Mouse (Mus musculus) liver, embryonic 15.5 days (tissue): ENCODE results near the gene Dnaic1. TPM values are rescaled to one million over a fixed set of nuclear protein-coding genes. Genes with fewer than 3 reads are reported as not detected.
A peak's percentile ranks its signal among the peaks of the same experiment; 100 is the strongest.

Source experiments
- ATAC-seq: fragments of 200-750 bp; cut with Nextera tagmentation; 2 replicates; pipeline ENCODE4 v1.8.0; 2017; ENCODE audit warnings: moderate number of reproducible peaks, mild to moderate bottlenecking, moderate library complexity; ENCODE audit not compliant: insufficient read depth
- H3K27ac ChIP-seq: fragments of 300-500 bp; sonication (generic); replicated peaks from 2 replicates; pipeline ENCODE4 v1.5.1; 2015; ENCODE audit warnings: mild to moderate bottlenecking, inconsistent platforms
- H3K27me3 ChIP-seq: fragments of 300-500 bp; sonication (generic); 2 replicates; pipeline ENCODE4 v1.6.1; 2015; ENCODE audit warnings: mild to moderate bottlenecking, inconsistent platforms
- H3K36me3 ChIP-seq: fragments of 300-500 bp; sonication (generic); replicated peaks from 2 replicates; pipeline ENCODE4 v1.6.1; 2015; ENCODE audit warnings: moderate library complexity, mild to moderate bottlenecking, inconsistent platforms
- H3K4me1 ChIP-seq: fragments of 300-500 bp; sonication (generic); replicated peaks from 2 replicates; pipeline ENCODE4 v1.6.1; 2015; ENCODE audit warnings: inconsistent platforms
- H3K4me2 ChIP-seq: fragments of 300-500 bp; sonication (generic); 2 replicates; pipeline ENCODE4 v1.6.1; 2015; ENCODE audit warnings: moderate library complexity, mild to moderate bottlenecking, inconsistent platforms
- H3K4me3 ChIP-seq: fragments of 300-500 bp; sonication (generic); replicated peaks from 2 replicates; pipeline ENCODE4 v1.5.1; 2015; ENCODE audit warnings: mild to moderate bottlenecking, inconsistent platforms
- H3K9ac ChIP-seq: fragments of 300-500 bp; sonication (generic); 2 replicates; pipeline ENCODE4 v1.6.1; 2015; ENCODE audit warnings: moderate library complexity, mild to moderate bottlenecking, inconsistent platforms
- H3K9me3 ChIP-seq: fragments of 300-500 bp; sonication (generic); replicated peaks from 2 replicates; pipeline ENCODE4 v1.6.1; 2016; ENCODE audit warnings: inconsistent platforms
- WGBS: fragments of 180-500 bp; shearing (Covaris S2); methylation state at CpG from one replicate; pipeline ENCODE4 v1.1.7; 2015; ENCODE audit warnings: mixed read lengths; ENCODE audit not compliant: insufficient replicate concordance; 5-methylcytosine and 5-hydroxymethylcytosine counted together
- polyA plus RNA-seq: library from polyadenylated mRNA; unstranded; fragments of >200 nt; fragmentation: Nextera tagmentation; extraction: Ambion mirVana; gene quantifications from 2 replicates; pipeline ENCODE4 v1.2.1, GENCODE M21; 2015

Gene Dnaic1
- polyA plus RNA-seq, 1 experiment from 2014 or later, result 4.0 TPM

DNA sequence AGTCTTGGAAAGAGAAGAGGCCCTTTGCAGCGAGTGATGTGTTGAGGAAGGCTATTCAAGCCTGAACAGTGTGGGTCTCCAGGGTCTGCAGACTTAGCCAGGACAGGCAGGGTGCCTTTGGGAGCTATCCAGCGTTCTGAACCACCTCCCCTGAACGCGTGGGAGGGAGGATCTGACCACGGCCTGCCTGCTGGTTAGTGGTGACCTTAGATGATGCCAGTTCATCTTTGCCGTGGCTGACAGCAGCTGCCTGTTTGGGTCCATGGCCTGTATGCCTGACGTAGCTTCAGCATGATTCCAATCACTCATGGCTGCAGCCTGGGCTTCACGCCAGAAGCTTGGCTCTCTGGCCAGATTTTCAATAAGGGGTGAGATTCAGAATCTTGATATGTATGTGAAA lies 23.6 kb upstream of the Dnaic1 start:
- Histone ChIP-seq H3K4me3 (no peak overlapping the region), H3K9me3 (no peaks in the 10 kb centered on the region), H3K27me3 (no peaks in the 10 kb centered on the region), H3K4me1 (no peaks in the 10 kb centered on the region), H3K4me2 (no peak overlapping the region), H3K27ac (no peak overlapping the region), H3K9ac (no peak overlapping the region), H3K36me3 (no peaks in the 10 kb centered on the region)
- WGBS, result 17% methylated on average over 8 of the region's 8 CpGs
- no peak for ATAC-seq

DNA sequence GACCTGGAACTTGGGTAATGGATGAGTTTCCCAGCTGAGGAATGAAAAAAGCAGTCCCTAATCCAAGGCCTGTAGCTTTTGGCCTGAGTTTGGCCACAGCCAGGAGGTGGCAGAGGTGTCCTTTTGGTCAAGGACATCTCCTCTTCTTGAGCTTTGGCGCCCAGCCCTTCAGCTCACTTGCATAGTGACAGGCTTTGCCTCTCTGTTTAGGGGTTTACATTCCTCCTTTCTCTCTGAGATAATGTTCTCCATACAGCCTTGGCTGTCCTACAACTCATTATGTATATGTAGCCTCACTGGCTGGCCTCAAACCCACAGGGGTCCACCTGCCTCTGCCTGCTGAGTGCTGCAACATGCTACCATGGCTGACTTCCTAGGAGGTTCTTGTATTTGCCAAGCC lies 22.5 kb upstream of the Dnaic1 start:
- no peaks in the 10 kb centered on the region for H3K27me3 ChIP-seq
- H3K9ac ChIP-seq, result no peak overlapping the region
- H3K4me1 ChIP-seq, result no peaks in the 10 kb centered on the region
- H3K4me2 ChIP-seq, result no peak overlapping the region
- WGBS, result 65% methylated on average over 1 of the region's 1 CpGs
- no peaks in the 10 kb centered on the region for H3K36me3 ChIP-seq
- no peak overlapping the region for H3K4me3 ChIP-seq
- no peaks in the 10 kb centered on the region for H3K9me3 ChIP-seq
- no peak overlapping the region for H3K27ac ChIP-seq
- ATAC-seq, result no peak

DNA sequence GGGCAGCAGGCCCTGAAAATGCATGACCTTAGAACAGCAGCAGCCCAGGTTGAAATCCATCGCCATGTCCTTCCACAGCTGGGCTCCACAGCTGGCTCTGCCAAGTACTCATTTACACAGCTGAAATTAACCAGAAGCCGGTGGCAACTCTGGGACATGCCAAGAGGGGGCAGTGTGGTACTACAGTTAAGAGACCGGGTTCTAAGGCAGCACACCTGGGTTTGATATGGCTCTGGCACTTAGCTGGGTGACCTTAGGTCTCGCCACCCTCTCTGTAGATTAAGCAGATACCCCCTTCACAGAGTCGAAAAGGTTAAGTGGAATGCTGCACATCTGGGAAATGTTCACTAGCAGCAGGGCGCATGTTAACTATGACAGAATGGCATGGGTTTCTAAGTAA lies 17.0 kb upstream of the Dnaic1 start:
- H3K9ac ChIP-seq, result no peak overlapping the region
- no peaks in the 10 kb centered on the region for H3K36me3 ChIP-seq
- no peak overlapping the region for H3K27ac ChIP-seq
- no peak overlapping the region for H3K4me3 ChIP-seq
- H3K27me3 ChIP-seq, result no peaks in the 10 kb centered on the region
- no peak overlapping the region for H3K4me2 ChIP-seq
- 30% methylated on average over 6 of the region's 6 CpGs for WGBS
- no peaks in the 10 kb centered on the region for H3K9me3 ChIP-seq
- no peaks in the 10 kb centered on the region; the same call in 1 of the 2 replicates for H3K4me1 ChIP-seq
- ATAC-seq, result no peak

DNA sequence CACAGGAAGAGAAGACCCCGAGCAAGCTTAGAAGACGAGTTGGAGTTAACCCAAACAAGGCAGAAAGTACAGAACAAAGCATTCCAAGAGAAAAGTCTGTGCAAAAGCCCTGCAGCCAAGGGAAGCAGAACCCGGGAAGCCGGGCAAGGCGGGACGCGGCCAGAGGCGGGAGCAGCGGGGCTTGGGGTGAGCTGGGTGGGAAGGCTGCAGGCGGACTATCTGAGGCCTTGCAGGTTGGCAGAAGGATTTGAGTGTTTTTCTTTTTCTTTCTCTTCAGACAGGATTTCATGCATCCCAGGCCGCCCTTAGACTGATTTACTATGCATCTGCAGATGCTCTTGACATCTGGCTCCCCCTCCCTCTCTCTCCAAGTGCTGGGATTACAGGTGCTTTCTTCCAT lies 16.5 kb upstream of the Dnaic1 start:
- H3K36me3 ChIP-seq, result no peaks in the 10 kb centered on the region
- no peaks in the 10 kb centered on the region for H3K9me3 ChIP-seq
- H3K4me2 ChIP-seq, result no peak overlapping the region
- H3K9ac ChIP-seq, result no peak overlapping the region
- no peaks in the 10 kb centered on the region; the same call in 1 of the 2 replicates for H3K4me1 ChIP-seq
- WGBS, result 74% methylated on average over 11 of the region's 11 CpGs
- H3K27ac ChIP-seq, result no peak overlapping the region
- H3K4me3 ChIP-seq, result no peak overlapping the region
- ATAC-seq, result no peak
- H3K27me3 ChIP-seq, result no peaks in the 10 kb centered on the region

DNA sequence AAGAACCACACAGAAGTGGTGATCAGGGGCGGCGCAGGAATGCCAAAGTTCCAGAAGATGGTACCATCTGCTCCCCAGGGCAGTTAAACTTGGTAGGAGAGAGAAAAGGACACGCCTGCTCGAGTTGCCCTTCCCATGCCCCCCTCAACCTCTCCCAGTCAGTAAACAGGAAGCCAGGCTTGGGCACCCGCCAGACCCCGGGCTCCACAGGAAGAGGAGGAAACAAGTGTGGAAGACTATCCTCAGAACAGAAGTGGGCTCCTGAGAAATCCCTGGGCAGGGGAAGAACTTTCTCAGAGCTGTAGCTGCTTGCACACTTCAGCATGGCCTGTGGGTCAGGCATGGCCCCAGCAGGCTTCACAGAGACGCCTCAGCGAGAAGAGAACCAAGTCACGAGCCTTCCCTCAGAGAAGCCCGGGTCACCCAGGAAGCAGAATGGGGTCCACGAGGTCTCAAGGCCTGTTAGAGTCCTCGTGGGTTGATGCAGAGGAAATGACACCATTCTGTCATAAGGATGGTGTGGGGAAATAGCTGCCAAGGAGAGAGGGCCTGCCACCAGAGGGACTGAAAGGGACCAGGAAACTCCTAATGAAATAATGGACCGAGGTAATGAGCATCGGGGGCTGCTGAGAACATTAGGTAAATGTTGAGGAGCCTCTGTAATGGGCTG lies 14.4 kb upstream of the Dnaic1 start:
- H3K27me3 ChIP-seq, result no peaks in the 10 kb centered on the region

DNA sequence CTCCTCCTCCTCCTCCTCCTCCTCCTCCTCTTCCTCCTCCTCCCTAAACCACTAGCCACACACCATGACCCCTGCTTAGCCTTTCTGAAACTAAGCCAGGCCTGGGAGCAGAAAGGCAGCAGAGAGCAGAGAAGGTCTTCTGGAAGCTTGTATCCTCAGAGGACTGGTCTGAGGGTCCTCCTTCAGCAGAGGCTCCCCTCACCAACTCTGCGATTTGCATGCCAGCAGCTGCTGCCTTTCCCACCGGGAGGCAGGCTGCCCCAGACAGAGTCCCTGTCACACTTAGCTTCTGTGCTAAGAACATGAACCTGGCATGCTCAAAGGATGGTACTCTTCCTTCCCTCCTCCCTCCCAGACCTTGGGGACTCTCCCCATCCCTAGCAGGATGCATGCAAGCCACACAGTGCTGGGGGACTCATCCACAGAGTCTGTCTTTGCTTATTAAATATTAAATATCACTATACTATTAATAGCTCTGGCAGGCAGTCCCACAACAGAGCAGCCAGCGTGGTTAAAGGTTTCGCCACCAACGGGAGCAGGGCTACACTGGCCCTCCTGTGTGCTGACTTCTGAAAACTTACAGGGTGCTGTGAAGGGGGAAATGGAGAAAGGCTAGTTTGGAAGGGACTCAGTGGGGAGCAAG lies 13.1 kb upstream of the Dnaic1 start:
- no peak overlapping the region for H3K27ac ChIP-seq
- H3K4me1 ChIP-seq, result no peaks in the 10 kb centered on the region; the same call in 1 of the 2 replicates
- ATAC-seq, result no peak

More for the DNA sequence above, 14.4 kb upstream of the Dnaic1 start:
- Histone ChIP-seq H3K9me3 (no peaks in the 10 kb centered on the region), H3K4me1 (no peaks in the 10 kb centered on the region; the same call in 1 of the 2 replicates), H3K36me3 (no peaks in the 10 kb centered on the region), H3K27ac (no peak overlapping the region), H3K4me3 (no peak overlapping the region), H3K4me2 (no peak overlapping the region), H3K9ac (no peak overlapping the region)
- 28% methylated on average over 14 of the region's 14 CpGs for WGBS
- no peak for ATAC-seq

DNA sequence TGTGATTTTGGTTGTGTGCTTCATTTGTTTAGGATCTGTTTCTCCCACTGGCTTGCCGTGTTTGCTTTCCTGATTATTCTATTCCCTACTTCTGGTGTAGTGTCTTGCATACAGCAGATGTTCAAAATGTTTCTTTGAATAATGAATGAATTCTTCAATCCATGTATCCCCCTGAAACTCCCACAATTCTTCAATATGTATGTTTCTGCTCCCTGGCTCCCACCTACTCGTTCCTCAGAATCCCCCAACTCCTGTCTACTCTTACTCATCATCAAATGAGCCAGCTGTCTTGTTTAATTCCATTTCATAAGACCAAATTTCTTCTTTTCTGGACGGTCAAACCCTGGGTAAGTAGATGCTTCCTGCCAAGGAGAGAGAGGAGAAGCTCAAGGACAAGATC lies 12.5 kb upstream of the Dnaic1 start:
- H3K4me1 ChIP-seq, result no peaks in the 10 kb centered on the region; the same call in 1 of the 2 replicates

More for the DNA sequence above, 13.1 kb upstream of the Dnaic1 start:
- no peaks in the 10 kb centered on the region for H3K27me3 ChIP-seq
- no peaks in the 10 kb centered on the region for H3K9me3 ChIP-seq
- no peak overlapping the region for H3K4me2 ChIP-seq
- H3K36me3 ChIP-seq, result no peaks in the 10 kb centered on the region
- H3K4me3 ChIP-seq, result no peak overlapping the region
- 33% methylated on average over 5 of the region's 5 CpGs for WGBS
- H3K9ac ChIP-seq, result no peak overlapping the region

DNA sequence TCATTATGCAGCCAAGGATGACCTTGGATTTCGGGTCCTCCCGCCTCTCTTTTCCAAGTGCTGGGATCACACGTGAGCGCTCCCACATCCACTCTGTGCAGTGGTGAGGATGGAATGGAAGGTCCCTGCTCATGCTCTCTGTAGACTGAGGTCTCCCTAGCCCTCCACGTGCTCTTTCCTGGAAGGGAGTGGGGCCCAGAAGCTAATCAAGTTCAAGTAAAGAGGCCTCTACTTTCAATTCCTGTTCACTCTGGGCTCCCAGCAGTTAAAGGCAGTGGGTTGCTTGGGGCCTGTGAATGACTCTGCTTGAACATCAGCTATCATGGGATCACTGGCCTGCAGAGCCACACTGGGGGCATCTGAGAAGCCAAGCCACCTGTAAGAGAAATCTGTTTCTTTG lies 6.3 kb upstream of the Dnaic1 start:
- no peak overlapping the region for H3K4me2 ChIP-seq
- no peak overlapping the region for H3K9ac ChIP-seq
- H3K9me3 ChIP-seq, result no peaks in the 10 kb centered on the region
- no peak overlapping the region for H3K27ac ChIP-seq
- no peak overlapping the region for H3K4me3 ChIP-seq
- H3K36me3 ChIP-seq, result no peaks in the 10 kb centered on the region
- H3K27me3 ChIP-seq, result peaks cover 23% of the 10 kb centered on the region
- no peak for ATAC-seq
- peaks cover 2% of the 10 kb centered on the region for H3K4me1 ChIP-seq
- 60% methylated on average over 5 of the region's 5 CpGs for whole genome bisulfite sequencing

More for the DNA sequence above, 12.5 kb upstream of the Dnaic1 start:
- Histone ChIP-seq H3K4me3 (no peak overlapping the region), H3K27me3 (no peaks in the 10 kb centered on the region), H3K27ac (no peak overlapping the region), H3K9me3 (no peaks in the 10 kb centered on the region), H3K9ac (no peak overlapping the region), H3K36me3 (no peaks in the 10 kb centered on the region), H3K4me2 (no peak overlapping the region)
- 47% methylated on average over 3 of the region's 3 CpGs for WGBS
- ATAC-seq, result no peak

DNA sequence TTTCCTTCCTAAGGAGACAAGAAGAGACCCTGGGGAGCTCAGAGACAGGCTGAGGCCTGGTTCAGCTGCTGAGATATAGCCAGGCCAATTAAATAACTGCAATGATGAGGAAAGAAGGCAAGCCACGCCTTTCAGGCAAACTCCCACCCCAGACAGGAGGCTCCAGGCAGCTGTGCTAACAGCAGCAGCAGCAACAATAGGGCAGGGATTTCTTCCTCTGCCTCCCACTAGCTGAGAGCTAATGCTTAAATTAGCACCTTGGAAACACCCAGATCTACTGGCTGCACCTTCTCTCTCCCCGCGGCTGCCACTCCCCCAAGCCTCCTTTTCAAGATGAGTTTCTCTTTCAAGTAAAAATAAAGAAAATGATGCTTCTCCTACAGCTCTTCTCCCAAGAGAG lies 3.5 kb upstream of the Dnaic1 start:
- no peak for ATAC-seq
- no peak overlapping the region for H3K27ac ChIP-seq
- H3K9ac ChIP-seq, result no peak overlapping the region
- 29% methylated on average over 3 of the region's 3 CpGs for WGBS
- H3K4me1 ChIP-seq, result peaks cover 19% of the 10 kb centered on the region
- H3K4me3 ChIP-seq, result no peak overlapping the region
- peaks cover 40% of the 10 kb centered on the region for H3K27me3 ChIP-seq
- H3K36me3 ChIP-seq, result no peaks in the 10 kb centered on the region
- H3K9me3 ChIP-seq, result no peaks in the 10 kb centered on the region
- no peak overlapping the region for H3K4me2 ChIP-seq

DNA sequence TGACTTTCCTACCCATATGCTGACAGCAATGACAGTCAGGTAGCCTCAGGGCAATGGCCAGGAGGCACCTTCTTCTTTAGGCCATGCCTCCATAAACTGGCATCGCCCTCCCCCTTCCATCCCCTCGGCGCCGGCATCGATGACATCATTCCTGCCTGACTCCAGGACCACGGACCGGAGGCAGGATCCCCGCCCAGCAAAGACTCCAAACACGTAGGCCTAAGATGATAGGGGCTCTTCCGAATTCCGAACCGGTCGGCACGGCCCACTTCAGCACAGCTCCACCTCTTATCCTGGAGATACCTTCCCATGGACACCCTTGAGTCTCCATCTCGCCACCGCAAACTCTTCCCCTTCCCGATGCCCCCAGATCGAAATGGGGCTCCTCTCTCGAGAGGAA lies 1.3 kb upstream of the Dnaic1 start:
- WGBS, result 27% methylated on average over 19 of the region's 19 CpGs
- H3K27ac ChIP-seq, result no peak overlapping the region

DNA sequence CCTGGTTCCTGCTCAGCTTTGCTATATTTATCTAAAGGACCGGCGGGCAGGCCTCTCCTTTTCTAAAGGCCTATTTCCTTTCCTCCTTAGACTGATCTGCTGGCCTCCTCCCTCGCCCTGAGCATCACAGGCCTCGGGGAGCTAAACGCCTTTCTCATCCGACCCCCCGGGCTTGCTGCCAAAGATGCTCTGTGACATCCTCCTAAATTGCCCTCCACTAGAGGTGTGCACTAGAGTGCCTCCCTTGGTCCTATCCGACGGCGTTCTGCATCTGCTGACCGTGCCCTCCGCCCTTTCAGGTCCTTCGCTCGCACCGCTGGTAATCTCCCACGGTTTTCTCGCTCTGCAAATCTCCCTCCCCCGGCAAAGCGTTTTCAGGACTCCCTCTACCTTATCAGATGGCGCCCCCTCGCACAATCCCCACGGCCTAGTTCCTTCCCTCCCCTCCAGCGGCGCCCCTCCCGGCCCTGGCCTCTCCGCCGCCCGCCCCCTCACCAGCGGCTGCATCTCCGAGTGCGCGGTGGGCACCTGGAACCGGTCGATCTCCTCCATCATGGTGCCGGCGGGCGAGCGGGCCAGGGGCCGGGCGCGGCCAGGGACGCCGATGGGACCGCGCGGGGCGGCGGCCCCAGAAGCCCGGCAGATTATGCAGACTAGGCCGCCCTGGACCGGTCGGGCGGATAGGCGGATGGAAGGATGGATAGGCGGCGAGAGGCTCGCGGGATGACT lies 729 bp upstream of the Dnaic1 start:
- H3K4me2 ChIP-seq, result peak overlapping the region; percentile 88
- H3K9me3 ChIP-seq, result no peaks in the 10 kb centered on the region
- WGBS, result 1% methylated on average over 58 of the region's 58 CpGs
- no peak; the same call in 1 of the 2 replicates for ATAC-seq
- no peak overlapping the region for H3K27ac ChIP-seq
- peak overlapping the region; percentile 33 for H3K9ac ChIP-seq
- H3K36me3 ChIP-seq, result no peaks in the 10 kb centered on the region
- H3K4me1 ChIP-seq, result peaks cover 19% of the 10 kb centered on the region
- peaks cover 55% of the 10 kb centered on the region for H3K27me3 ChIP-seq
- peak overlapping the region; percentile 65 for H3K4me3 ChIP-seq

More for the DNA sequence above, 1.3 kb upstream of the Dnaic1 start:
- Histone ChIP-seq H3K27me3 (peaks cover 55% of the 10 kb centered on the region), H3K4me3 (peak overlapping the region; percentile 65), H3K9me3 (no peaks in the 10 kb centered on the region), H3K4me2 (peak overlapping the region; percentile 88), H3K9ac (no peak overlapping the region), H3K4me1 (peaks cover 19% of the 10 kb centered on the region), H3K36me3 (no peaks in the 10 kb centered on the region)
- ATAC-seq, result no peak
